Comparison of ENCODE assay signal across 8 mouse cellular contexts in the genomic region with DNA sequence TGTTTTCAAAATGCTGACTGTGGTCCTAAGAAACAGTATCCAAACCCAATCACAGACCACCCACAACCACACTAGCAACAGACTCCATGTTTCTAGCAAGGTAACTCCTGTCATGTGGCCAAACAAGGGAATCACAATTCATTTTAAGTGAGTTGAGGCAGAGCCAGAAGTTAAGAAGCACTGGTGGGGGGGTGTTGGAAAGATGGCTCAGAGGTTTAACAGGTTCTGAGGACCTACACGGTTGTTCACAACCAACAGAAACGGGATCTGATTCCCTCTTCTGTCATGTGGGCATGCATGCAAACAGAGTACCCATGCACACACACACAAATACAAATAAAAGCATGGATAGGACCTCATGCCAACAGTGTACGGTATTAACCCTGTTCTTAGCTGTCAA. TPM values are rescaled to one million over a fixed set of nuclear protein-coding genes. Genes with fewer than 3 reads are reported as not detected.
DNase-seq lines count a peak whose midpoint lies in the region; ATAC-seq and TF ChIP-seq lines count a peak whose summit lies in the region.

No protein-coding gene starts in this region.

- intact Hi-C loops in heart, postnatal 36 days (cut with DNase I): loop anchor here (5.0 to 10.0 kb wide), 3 partner anchors 165 to 550 kb away; partner anchors contain the start of gene Kdm1a
- intact Hi-C loops in left cerebral cortex, postnatal 25 days (cut with DNase I): loop anchor here (2.0 kb wide), 1 partner anchor 31 kb away; the partner anchor contains the start of gene Eloa

- H3K27me3 ChIP-seq in heart, embryonic 10.5 days (ENCODE audit: insufficient read depth, poor library complexity, severe bottlenecking): no peaks in the 10 kb centered on the region
- peaks cover 3% of the 10 kb centered on the region for H3K27me3 ChIP-seq in CH12.LX (replicated peaks)
- no peaks in the 10 kb centered on the region for H3K27me3 ChIP-seq in forebrain, embryonic 13.5 days
- H3K27me3 ChIP-seq in liver, embryonic 15.5 days: peaks cover 18% of the 10 kb centered on the region

- no peak for TF ChIP-seq RAD21 in CH12.LX (IDR thresholded peaks at IDR 0.05; ENCODE audit: low read depth, low read length)

- peaks cover 36% of the 10 kb centered on the region for H3K79me2 ChIP-seq in CH12.LX (replicated peaks; ENCODE audit: control insufficient read depth, extremely low read depth, insufficient read depth, poor library complexity, severe bottlenecking)

- dilution Hi-C loops in CH12.LX (cut with MboI; ENCODE audit: extremely low pct_ligation_motif_present, extremely low pct_unique_long_range_greater_than_20kb, low sequenced_read_pairs): no loop called here

- H3K4me3 ChIP-seq in heart, embryonic 10.5 days: peak overlapping the region; percentile 91
- H3K4me3 ChIP-seq in CH12.LX (replicated peaks in 1 of 3; ENCODE audit: low read depth in 2 of 3, low read length in 2 of 3, poor library complexity in 1 of 3): peak overlapping the region; percentile 91 to 100 (median 93)
- H3K4me3 ChIP-seq in forebrain, embryonic 13.5 days: peak overlapping the region; percentile 97
- peak overlapping the region; percentile 77 for H3K4me3 ChIP-seq in liver, embryonic 15.5 days (replicated peaks)

- TF ChIP-seq POLR2A in CH12.LX (IDR thresholded peaks at IDR 0.05; ENCODE audit: low read depth, low read length): no peak

- no peaks in the 10 kb centered on the region for H3K9me3 ChIP-seq in heart, embryonic 10.5 days
- H3K9me3 ChIP-seq in CH12.LX (replicated peaks; ENCODE audit: low read length): no peaks in the 10 kb centered on the region
- no peaks in the 10 kb centered on the region for H3K9me3 ChIP-seq in forebrain, embryonic 13.5 days (replicated peaks)
- no peaks in the 10 kb centered on the region for H3K9me3 ChIP-seq in liver, embryonic 15.5 days (replicated peaks)

- TF ChIP-seq EP300 in CH12.LX (IDR thresholded peaks at IDR 0.05; ENCODE audit: low read length): no peak

- DNase-seq in heart, embryonic 10.5 days (ENCODE audit: low spot score): no peak
- DNase-seq in heart, postnatal 36 days: no peak
- DNase-seq in CH12.LX (ENCODE audit: extremely low read depth): no peak
- no peak for DNase-seq in ovary, postnatal 36 days (ENCODE audit: low spot score)
- no peak for DNase-seq in left cerebral cortex, postnatal 25 days (ENCODE audit: low spot score in 2 of 2)
- DNase-seq in urinary bladder, postnatal 25 days (ENCODE audit: low spot score): no peak

- peaks cover 20% of the 10 kb centered on the region for H3K4me1 ChIP-seq in heart, embryonic 10.5 days
- peaks cover 20 to 48% of the 10 kb centered on the region in 2 experiments for H3K4me1 ChIP-seq in CH12.LX (ENCODE audit: control insufficient read depth in 1 of 2, insufficient read depth in 2 of 2)
- H3K4me1 ChIP-seq in forebrain, embryonic 13.5 days: peaks cover 29% of the 10 kb centered on the region
- peaks cover 57% of the 10 kb centered on the region for H3K4me1 ChIP-seq in liver, embryonic 15.5 days (replicated peaks)

- in situ Hi-C loops in CH12.LX (cut with MboI; ENCODE audit: low pct_ligation_motif_present, low pct_unique_long_range_greater_than_20kb, low sequenced_read_pairs): loop anchor here (5.0 kb wide), 2 partner anchors 75 to 155 kb away; partner anchors contain the start of gene Cnr2

- 3% methylated on average over 3 of the region's 3 CpGs for WGBS in heart, embryonic 10.5 days
- 5% methylated on average over 3 of the region's 3 CpGs for WGBS in forebrain, embryonic 13.5 days
- WGBS in liver, embryonic 15.5 days (ENCODE audit: insufficient replicate concordance): 1% methylated on average over 3 of the region's 3 CpGs

- H3K4me2 ChIP-seq in CH12.LX (ENCODE audit: insufficient read depth, low read depth, poor library complexity, severe bottlenecking): peak overlapping the region; percentile 98
- H3K4me2 ChIP-seq in forebrain, embryonic 13.5 days: peak overlapping the region; percentile 99
- peak overlapping the region; percentile 78 for H3K4me2 ChIP-seq in liver, embryonic 15.5 days

- ATAC-seq in forebrain, embryonic 13.5 days: no peak
- no peak for ATAC-seq in liver, embryonic 15.5 days (ENCODE audit: insufficient read depth)

- TF ChIP-seq CTCF in CH12.LX (conservative IDR thresholded peaks at IDR 0.05 in 1 of 2, IDR thresholded peaks at IDR 0.05 in 1 of 2; ENCODE audit: low read depth in 2 of 2, low read length in 2 of 2): no peak

- H3K9ac ChIP-seq in CH12.LX (ENCODE audit: insufficient read depth, low read depth): peak overlapping the region; percentile 94
- H3K9ac ChIP-seq in forebrain, embryonic 13.5 days: peak overlapping the region; percentile 98
- peak overlapping the region; percentile 95 for H3K9ac ChIP-seq in liver, embryonic 15.5 days

- H3K36me3 ChIP-seq in heart, embryonic 10.5 days: peaks cover 50% of the 10 kb centered on the region
- H3K36me3 ChIP-seq in CH12.LX (replicated peaks in 1 of 2; ENCODE audit: control insufficient read depth in 1 of 2, insufficient read depth in 1 of 2, low read length in 1 of 2): peaks cover 41 to 45% of the 10 kb centered on the region in 2 experiments
- H3K36me3 ChIP-seq in forebrain, embryonic 13.5 days (ENCODE audit: poor library complexity, severe bottlenecking): peaks cover 48% of the 10 kb centered on the region
- H3K36me3 ChIP-seq in liver, embryonic 15.5 days (replicated peaks): peaks cover 48% of the 10 kb centered on the region

- H3K27ac ChIP-seq in heart, embryonic 10.5 days: peak overlapping the region; percentile 98
- H3K27ac ChIP-seq in CH12.LX (ENCODE audit: insufficient read depth, low read depth): peak overlapping the region; percentile 69
- H3K27ac ChIP-seq in forebrain, embryonic 13.5 days: no peak overlapping the region
- H3K27ac ChIP-seq in liver, embryonic 15.5 days (replicated peaks): peak overlapping the region; percentile 64

TF ChIP-seq in CH12.LX, 34 proteins besides CTCF, POLR2A, EP300 and RAD21:
- no peak for TF ChIP-seq JUND (conservative IDR thresholded peaks at IDR 0.05; ENCODE audit: low read depth, low read length)
- TF ChIP-seq SIN3A (IDR thresholded peaks at IDR 0.05; ENCODE audit: low read length): 0 out of 2 replicates have a peak, but pooled peaks have one; percentile 1
- TF ChIP-seq MAZ (IDR thresholded peaks at IDR 0.05; ENCODE audit: low read depth, low read length): no peak
- no peak for TF ChIP-seq POLR2AphosphoS2 (IDR thresholded peaks at IDR 0.05; ENCODE audit: low read depth, low read length)

RNA-seq across cellular contexts. Expression of gene Rpl11, which starts 1.2 kb away (rescaled TPM):
- polyA plus RNA-seq in heart, embryonic 10.5 days (2016; fragmentation: Nextera tagmentation; extraction: Ambion mirVana): 336 and 390 TPM in 2 replicates
- total RNA-seq in heart, postnatal 36 days (2021): 100 to 1,000 TPM; 239 to 270 TPM
- 2,513 and 2,636 TPM in 2 replicates for total RNA-seq in CH12.LX (2012; rRNA removed)
- total RNA-seq in CH12.LX (2014; rRNA removed): 1,648 and 1,661 TPM in 2 replicates
- polyA plus RNA-seq in CH12.LX (2012; ENCODE audit: insufficient read length, low read depth): 1,170 and 1,488 TPM in 2 replicates
- polyA plus RNA-seq in forebrain, embryonic 13.5 days (2015; fragmentation: Nextera tagmentation; extraction: Ambion mirVana): 383 and 388 TPM in 2 replicates
- 212 and 240 TPM in 2 replicates for polyA plus RNA-seq in liver, embryonic 15.5 days (2015; fragmentation: Nextera tagmentation; extraction: Ambion mirVana)
- total RNA-seq in left cerebral cortex, postnatal 25 days (2021): 100 to 1,000 TPM; 233 to 241 TPM

RNA-seq across cellular contexts. Expression of gene Eloa, which starts 30.5 kb away (rescaled TPM):
- polyA plus RNA-seq in heart, embryonic 10.5 days (2016; fragmentation: Nextera tagmentation; extraction: Ambion mirVana): 35.6 and 36.1 TPM in 2 replicates
- 10 to 100 TPM; 34.6 to 36.2 TPM for total RNA-seq in heart, postnatal 36 days (2021)
- total RNA-seq in CH12.LX (2012; rRNA removed) (45.8 and 52.2 TPM in 2 replicates), CH12.LX (2014; rRNA removed) (64.9 and 66.0 TPM in 2 replicates)
- polyA plus RNA-seq in CH12.LX (2012; ENCODE audit: insufficient read length, low read depth): 61.6 and 66.2 TPM in 2 replicates
- polyA plus RNA-seq in forebrain, embryonic 13.5 days (2015; fragmentation: Nextera tagmentation; extraction: Ambion mirVana): 29.1 and 30.9 TPM in 2 replicates
- 27.0 and 29.6 TPM in 2 replicates for polyA plus RNA-seq in liver, embryonic 15.5 days (2015; fragmentation: Nextera tagmentation; extraction: Ambion mirVana)
- total RNA-seq in left cerebral cortex, postnatal 25 days (2021): 10 to 100 TPM; 27.3 to 28.8 TPM
